Mouse (Mus musculus) midbrain, postnatal 0 days (tissue): ENCODE measurements around the gene Cpm. TPM values are rescaled to one million over a fixed set of nuclear protein-coding genes. Genes with fewer than 3 reads are reported as not detected.

Experiments
- ATAC-seq: fragments of 200-750 bp; cut with Nextera tagmentation; 2 replicates; pipeline ENCODE4 v1.8.0; 2017; ENCODE audit warnings: moderate number of reproducible peaks, mild to moderate bottlenecking, moderate TSS enrichment, moderate library complexity; ENCODE audit not compliant: low FRiP score
- DNase-seq: peaks from one replicate; pipeline ENCODE4 v3.0.0-alpha.2; 2015; ENCODE audit warnings: low spot score
- H3K27ac ChIP-seq: fragments of 300-500 bp; sonication (generic); 2 replicates; pipeline ENCODE4 v1.5.1; 2014; ENCODE audit warnings: low read depth, mild to moderate bottlenecking, low read length, mixed read lengths
- H3K27me3 ChIP-seq: fragments of 300-500 bp; sonication (generic); 2 replicates; pipeline ENCODE4 v1.6.1; 2014; ENCODE audit warnings: low read length, control low read depth, mixed read lengths; ENCODE audit not compliant: insufficient read depth
- H3K36me3 ChIP-seq: fragments of 300-500 bp; sonication (generic); 2 replicates; pipeline ENCODE4 v1.6.1; 2014; ENCODE audit warnings: low read length, control low read depth, mixed read lengths; ENCODE audit not compliant: insufficient read depth
- H3K4me1 ChIP-seq: fragments of 300-500 bp; sonication (generic); 2 replicates; pipeline ENCODE4 v1.6.1; 2014; ENCODE audit warnings: mild to moderate bottlenecking, control low read depth, antibody characterized with exemption, low read length, mixed read lengths; ENCODE audit not compliant: insufficient read depth
- H3K4me2 ChIP-seq: fragments of 300-500 bp; sonication (generic); 2 replicates; pipeline ENCODE4 v1.6.1; 2014; ENCODE audit warnings: low read depth, mild to moderate bottlenecking, low read length, mixed read lengths; ENCODE audit not compliant: poor library complexity, severe bottlenecking
- H3K4me3 ChIP-seq: fragments of 300-500 bp; sonication (generic); 2 replicates; pipeline ENCODE4 v1.5.1; 2014; ENCODE audit warnings: low read depth, mild to moderate bottlenecking, low read length, moderate library complexity
- H3K9ac ChIP-seq: fragments of 300-500 bp; sonication (generic); replicated peaks from 2 replicates; pipeline ENCODE4 v1.6.1; 2014; ENCODE audit warnings: mild to moderate bottlenecking, low read length, moderate library complexity, mixed read lengths; ENCODE audit not compliant: poor library complexity, severe bottlenecking
- H3K9me3 ChIP-seq: fragments of 300-500 bp; sonication (generic); 2 replicates; pipeline ENCODE4 v1.6.1; 2016; ENCODE audit warnings: low read length, control low read depth
- CTCF ChIP-seq: IDR thresholded peaks from 2 replicates; pipeline ENCODE4 v1.5.1; 2016; ENCODE audit warnings: antibody characterized with exemption, mild to moderate bottlenecking
- WGBS: fragments of 180-500 bp; shearing (Covaris S2); extraction: QIAGEN DNeasy Blood & Tissue Kit; methylation state at CpG from one replicate; pipeline ENCODE4 v1.1.7; 2014; 5-methylcytosine and 5-hydroxymethylcytosine counted together
- polyA plus RNA-seq: library from polyadenylated mRNA; unstranded; fragments of >200 nt; fragmentation: Nextera tagmentation; extraction: Ambion mirVana; gene quantifications from 2 replicates; pipeline ENCODE4 v1.2.1, GENCODE M21; 2015
- total RNA-seq: library from RNA; depleted of rRNA; stranded (reverse); fragments of >200 nt; gene quantifications from 2 replicates; pipeline ENCODE4 v1.2.3, GENCODE M21; 2014

Gene Cpm
- total and polyA plus RNA-seq, 2 experiments from 2014 or later = 3.9 to 7.9 TPM

GRCm38 (mm10) chr10:117643302-117643701 is 14.0 kb downstream of the Cpm start:
- no peak overlapping the region for H3K4me2 ChIP-seq
- no peak for TF ChIP-seq CTCF
- WGBS = 81% methylated on average over 6 of the region's 6 CpGs

GRCm38 (mm10) chr10:117643711-117644428 is 14.6 kb downstream of the Cpm start:
- no peak overlapping the region for H3K27ac ChIP-seq
- no peak overlapping the region for H3K9ac ChIP-seq
- H3K4me2 ChIP-seq = no peak overlapping the region
- WGBS = 90% methylated on average over 12 of the region's 12 CpGs
- no peaks in the 10 kb centered on the region for H3K36me3 ChIP-seq
- no peak overlapping the region for H3K4me3 ChIP-seq
- H3K9me3 ChIP-seq = no peaks in the 10 kb centered on the region
- ATAC-seq = no peak
- H3K4me1 ChIP-seq = no peaks in the 10 kb centered on the region
- TF ChIP-seq CTCF = no peak
- no peak for DNase-seq
- H3K27me3 ChIP-seq = no peaks in the 10 kb centered on the region

More at GRCm38 (mm10) chr10:117643302-117643701, 14.0 kb downstream of the Cpm start:
- Histone ChIP-seq H3K4me3 (no peak overlapping the region), H3K27me3 (no peaks in the 10 kb centered on the region), H3K9ac (no peak overlapping the region), H3K36me3 (no peaks in the 10 kb centered on the region), H3K4me1 (no peaks in the 10 kb centered on the region), H3K9me3 (no peaks in the 10 kb centered on the region), H3K27ac (no peak overlapping the region)
- DNase-seq (no peak), ATAC-seq (no peak)

GRCm38 (mm10) chr10:117644429-117644748 is 15.1 kb downstream of the Cpm start:
- 86% methylated on average over 8 of the region's 8 CpGs for WGBS
- Histone ChIP-seq H3K4me1 (no peaks in the 10 kb centered on the region), H3K9ac (no peak overlapping the region), H3K27ac (no peak overlapping the region), H3K27me3 (no peaks in the 10 kb centered on the region), H3K9me3 (no peaks in the 10 kb centered on the region), H3K36me3 (no peaks in the 10 kb centered on the region), H3K4me3 (no peak overlapping the region), H3K4me2 (no peak overlapping the region)
- TF ChIP-seq CTCF = no peak
- ATAC-seq (no peak), DNase-seq (no peak)

- Histone ChIP-seq H3K27me3 (no peaks in the 10 kb centered on the region), H3K4me1 (no peaks in the 10 kb centered on the region), H3K4me3 (no peak overlapping the region), H3K9ac (no peak overlapping the region), H3K4me2 (no peak overlapping the region), H3K27ac (no peak overlapping the region), H3K9me3 (no peaks in the 10 kb centered on the region), H3K36me3 (no peaks in the 10 kb centered on the region)
- no peak for DNase-seq
- WGBS = 89% methylated on average over 11 of the region's 11 CpGs
- TF ChIP-seq CTCF = no peak
- no peak for ATAC-seq
Measured at GRCm38 (mm10) chr10:117644828-117645227, 15.5 kb downstream of the Cpm start.

GRCm38 (mm10) chr10:117645487-117645964 is 16.2 kb downstream of the Cpm start:
- Histone ChIP-seq H3K27me3 (no peaks in the 10 kb centered on the region), H3K4me2 (no peak overlapping the region), H3K9me3 (no peaks in the 10 kb centered on the region), H3K9ac (no peak overlapping the region), H3K4me1 (no peaks in the 10 kb centered on the region), H3K4me3 (no peak overlapping the region), H3K27ac (no peak overlapping the region), H3K36me3 (no peaks in the 10 kb centered on the region)
- 88% methylated on average over 7 of the region's 7 CpGs for WGBS
- ATAC-seq = no peak
- no peak for DNase-seq
- TF ChIP-seq CTCF = no peak

- ATAC-seq = no peak
- Histone ChIP-seq H3K36me3 (no peaks in the 10 kb centered on the region), H3K27ac (no peak overlapping the region), H3K4me2 (no peak overlapping the region), H3K9me3 (no peaks in the 10 kb centered on the region), H3K9ac (no peak overlapping the region), H3K27me3 (no peaks in the 10 kb centered on the region), H3K4me1 (no peaks in the 10 kb centered on the region), H3K4me3 (no peak overlapping the region)
- WGBS = 86% methylated on average over 5 of the region's 5 CpGs
- no peak for DNase-seq
- TF ChIP-seq CTCF = no peak
Measured at GRCm38 (mm10) chr10:117646482-117647157, 17.3 kb downstream of the Cpm start.
